In genomic region chr13:45642913-45643312, GRCm38 (mm10) we compare ENCODE assay signal across 23 mouse cellular contexts.
DNase-seq lines count a peak whose midpoint lies in the region; ATAC-seq lines count a peak whose summit lies in the region.
"Had no signal": no experiment of that assay in that cellular context is flagged by ENCODE, and none has a peak within 500 bp of the region (broad histone marks: within the 10 kb centered on the region; RNA-seq: fewer than 3 reads in every experiment).

No protein-coding gene starts in this region.

- no peaks in the 10 kb centered on the region for H3K27me3 ChIP-seq in heart, embryonic 13.5 days (replicated peaks)
- H3K27me3 ChIP-seq: embryonic facial prominence, embryonic 13.5 days; hindbrain, embryonic 13.5 days; liver, embryonic 15.5 days; stomach, embryonic 15.5 days had no signal

- H3K4me1 ChIP-seq in heart, embryonic 13.5 days = peaks cover 58% of the 10 kb centered on the region
- H3K4me1 ChIP-seq: liver, embryonic 15.5 days; stomach, embryonic 15.5 days had no signal

- peak overlapping the region; percentile 84 for H3K27ac ChIP-seq in heart, embryonic 13.5 days (replicated peaks)
- H3K27ac ChIP-seq: embryonic facial prominence, embryonic 13.5 days; hindbrain, embryonic 13.5 days; kidney, postnatal 0 days; liver, embryonic 15.5 days; stomach, embryonic 15.5 days had no signal

- H3K4me3 ChIP-seq in heart, embryonic 13.5 days = no peak overlapping the region
- H3K4me3 ChIP-seq: embryonic facial prominence, embryonic 13.5 days; hindbrain, embryonic 13.5 days; limb, embryonic 12.5 days; liver, embryonic 15.5 days; stomach, embryonic 15.5 days had no signal

- intact Hi-C loops in heart, postnatal 10 days (cut with DNase I) = no loop called here
- intact Hi-C loops in left cerebral cortex, postnatal 4 days (cut with DNase I) = no loop called here

- WGBS in heart, embryonic 13.5 days = 30% methylated on average over 7 of the region's 7 CpGs

- no peak for DNase-seq in heart, postnatal 10 days
- peak; percentile 30 to 43 for DNase-seq in left cerebral cortex, adult 18-20 months (ENCODE audit: low spot score in 2 of 2)
- no peak for DNase-seq in left cerebral cortex, postnatal 4 days
- DNase-seq in right cerebral cortex, postnatal 36 days (ENCODE audit: low spot score in 2 of 2) = peak; percentile 43 to 48
- DNase-seq in right cerebral cortex, postnatal 25 days = no peak
- DNase-seq: adrenal gland, postnatal 25 days; B cell, adult 2 months; cerebellum, adult 18-20 months; cerebellum, postnatal 10 days; gastrocnemius, postnatal 10 days; kidney, adult 8-10 months; kidney, postnatal 4 days; lung, embryonic 14.5 days; lung, postnatal 14 days had no signal

- H3K9ac ChIP-seq in heart, embryonic 13.5 days = peak overlapping the region; percentile 50
- H3K9ac ChIP-seq: embryonic facial prominence, embryonic 13.5 days; hindbrain, embryonic 13.5 days; limb, embryonic 12.5 days; liver, embryonic 15.5 days; lung, embryonic 14.5 days; stomach, embryonic 15.5 days had no signal

- ATAC-seq in heart, embryonic 13.5 days (ENCODE audit: extremely low read depth, insufficient number of reproducible peaks, low FRiP score, low TSS enrichment) = no peak
- ATAC-seq: forebrain, embryonic 16.5 days; intestine, embryonic 16.5 days had no signal

- H3K4me2 ChIP-seq in heart, embryonic 13.5 days = peak overlapping the region; percentile 56
- H3K4me2 ChIP-seq: embryonic facial prominence, embryonic 13.5 days; hindbrain, embryonic 13.5 days; limb, embryonic 12.5 days; liver, embryonic 15.5 days; lung, embryonic 14.5 days; stomach, embryonic 15.5 days had no signal

- peaks cover 4% of the 10 kb centered on the region; the same call in 1 of the 2 replicates for H3K36me3 ChIP-seq in heart, embryonic 13.5 days
- H3K36me3 ChIP-seq: embryonic facial prominence, embryonic 13.5 days; hindbrain, embryonic 13.5 days; limb, embryonic 12.5 days; stomach, embryonic 15.5 days had no signal

- no peaks in the 10 kb centered on the region for H3K9me3 ChIP-seq in heart, embryonic 13.5 days
- H3K9me3 ChIP-seq: embryonic facial prominence, embryonic 13.5 days; hindbrain, embryonic 13.5 days; limb, embryonic 12.5 days; liver, embryonic 15.5 days; stomach, embryonic 15.5 days had no signal

Comparison
In these comparisons a context has a peak if more than half of its experiments do, and no peak if none do; other contexts are left out.
1. DNase-seq: peak in left cerebral cortex, adult 18-20 months (2 of 2) and right cerebral cortex, postnatal 36 days (2 of 2); none in heart, postnatal 10 days (0 of 2), left cerebral cortex, postnatal 4 days (single experiment) and right cerebral cortex, postnatal 25 days (single experiment).